Mouse (Mus musculus) CD4-positive, CD25-positive, alpha-beta regulatory T cell, adult 4 months (primary cell): ENCODE data around the gene Cd8b1. TPM values are rescaled to one million over a fixed set of nuclear protein-coding genes. Genes with fewer than 3 reads are reported as not detected.

Experiments used
- ATAC-seq: one replicate; pipeline ENCODE4 v1.8.0; 2017
- polyA plus RNA-seq, 2 experiments: library from polyadenylated mRNA; unstranded; fragments of 100-300 nt; shearing (Covaris generic); gene quantifications; one replicate each; pipeline ENCODE4 v1.2.1; 2017

Gene Cd8b1
- polyA plus RNA-seq, 2 experiments from 2014 or later, result 18.6 to 19.3 TPM

DNA sequence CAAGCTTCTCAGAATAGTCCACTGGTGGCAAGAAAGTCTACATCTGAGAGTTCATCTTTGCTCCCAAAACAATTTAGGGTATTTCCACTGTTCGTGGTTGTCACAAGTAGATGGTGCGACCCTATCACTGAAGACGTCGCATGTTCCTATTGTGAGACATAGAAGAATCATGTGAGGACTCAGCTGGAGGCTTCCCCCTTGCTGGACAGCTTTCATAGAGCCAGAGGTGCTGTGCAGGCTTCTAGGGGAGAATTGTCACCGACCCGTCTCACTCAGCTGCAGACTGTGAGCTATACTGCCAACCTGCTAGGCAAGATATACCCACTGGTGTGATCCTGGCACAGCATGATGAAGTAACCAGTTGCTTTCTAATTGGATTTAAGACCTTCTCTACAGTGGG is 29.6 kb downstream of the Cd8b1 start:
- no peak for ATAC-seq

DNA sequence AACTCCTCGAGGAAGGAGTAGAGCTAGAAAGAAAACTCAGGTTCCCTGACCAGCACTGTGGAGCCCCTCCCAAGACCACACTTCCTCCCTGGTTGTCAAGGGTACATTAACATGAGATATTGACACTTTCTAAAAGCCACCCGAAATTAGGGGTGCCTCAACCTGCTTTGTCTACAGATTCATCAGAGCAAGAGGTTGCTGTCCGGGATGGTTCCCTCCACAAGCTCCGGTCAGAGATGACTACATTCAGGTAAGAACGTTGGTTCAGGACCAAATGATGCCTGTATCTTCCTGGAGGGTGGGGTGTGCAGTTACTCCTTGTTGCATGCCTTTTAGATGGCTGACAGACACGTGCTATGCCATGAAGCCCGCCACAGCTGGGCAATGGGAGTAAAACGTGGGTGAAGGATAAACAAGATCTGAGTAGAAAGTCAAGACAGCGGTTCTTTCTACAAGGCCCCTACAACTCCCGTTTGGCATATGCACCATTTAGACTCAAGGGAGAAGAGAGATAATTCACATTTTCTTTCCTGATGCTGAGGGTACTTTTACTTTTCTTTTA is 30.4 kb downstream of the Cd8b1 start:
- ATAC-seq, result no peak

DNA sequence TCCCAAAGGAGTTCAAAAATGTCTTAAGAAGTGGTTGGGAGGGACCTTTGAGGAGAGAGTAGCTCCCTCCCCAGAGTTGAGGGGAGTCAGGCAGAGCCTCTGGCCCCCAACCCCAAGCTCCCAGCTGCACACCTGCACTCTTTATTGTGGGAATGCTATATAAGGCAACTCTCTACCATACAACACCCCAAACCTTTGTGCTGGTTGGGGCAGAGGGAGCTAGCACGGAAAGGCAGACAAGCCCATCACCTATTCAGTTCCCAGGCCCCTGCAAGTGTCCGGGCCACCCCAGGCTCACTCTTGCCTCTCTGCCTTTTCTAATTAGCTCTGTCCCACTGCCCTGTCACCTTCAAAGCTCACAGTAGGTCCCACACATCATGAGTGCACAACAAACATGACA is 31.1 kb downstream of the Cd8b1 start:
- no peak for ATAC-seq

DNA sequence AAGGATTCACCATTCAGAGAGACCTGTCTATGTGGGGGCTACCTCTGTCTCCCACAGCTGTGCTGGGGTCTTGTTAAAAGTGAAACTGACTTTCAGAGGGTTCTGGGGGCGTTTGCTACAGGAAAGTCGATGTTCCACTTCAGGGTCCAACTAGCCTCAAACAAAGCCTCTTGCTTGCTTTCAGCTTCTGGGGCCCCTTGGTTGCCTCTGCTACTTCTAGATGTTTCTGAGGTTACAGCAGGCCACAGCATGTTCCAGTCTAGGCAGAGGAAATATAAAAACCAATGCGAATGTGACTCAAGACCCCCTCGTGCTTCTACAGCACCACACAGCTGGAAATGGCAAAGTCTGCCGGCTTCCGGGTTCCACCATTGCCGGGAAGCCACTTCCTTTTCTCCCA is 34.9 kb downstream of the Cd8b1 start:
- no peak for ATAC-seq

DNA sequence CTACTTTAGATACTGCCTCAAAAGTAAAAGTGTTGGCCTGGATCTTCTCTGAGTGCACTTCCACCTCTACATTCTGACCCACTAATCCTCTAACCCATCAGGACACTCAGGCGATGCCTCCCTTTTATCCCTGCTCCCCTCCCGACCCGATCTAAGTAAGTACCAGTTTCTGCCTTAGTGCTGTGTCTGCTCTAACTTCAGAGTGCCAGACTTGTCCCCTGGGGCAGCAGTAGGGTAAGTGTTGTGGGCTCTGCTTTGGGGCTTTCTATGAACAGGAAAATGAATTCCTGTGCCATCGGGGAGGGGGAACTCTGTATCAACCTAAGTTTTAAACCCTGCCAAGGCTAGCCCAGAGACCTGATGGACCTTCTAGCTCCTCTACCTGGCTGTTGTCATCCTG is 37.6 kb downstream of the Cd8b1 start:
- no peak for ATAC-seq

DNA sequence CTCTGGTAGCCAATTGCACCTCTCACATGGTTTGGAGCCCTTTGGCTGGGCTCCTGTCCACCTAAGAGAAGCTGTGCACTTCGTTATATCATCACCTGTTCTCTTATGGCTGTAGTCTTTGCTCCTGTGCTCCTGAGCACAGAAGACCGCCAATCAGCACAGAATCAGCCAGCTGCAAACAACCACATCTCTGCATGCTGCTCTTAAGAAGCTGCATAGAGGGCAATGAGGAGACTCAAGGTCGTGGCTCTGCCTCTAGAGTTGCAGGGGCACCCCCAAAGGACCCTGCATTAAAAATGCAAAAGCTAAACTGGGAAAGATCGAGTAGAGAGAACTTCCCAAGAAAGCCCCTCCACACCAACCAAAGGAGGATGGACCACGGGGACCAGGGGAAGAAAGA is 38.2 kb downstream of the Cd8b1 start:
- ATAC-seq, result no peak

DNA sequence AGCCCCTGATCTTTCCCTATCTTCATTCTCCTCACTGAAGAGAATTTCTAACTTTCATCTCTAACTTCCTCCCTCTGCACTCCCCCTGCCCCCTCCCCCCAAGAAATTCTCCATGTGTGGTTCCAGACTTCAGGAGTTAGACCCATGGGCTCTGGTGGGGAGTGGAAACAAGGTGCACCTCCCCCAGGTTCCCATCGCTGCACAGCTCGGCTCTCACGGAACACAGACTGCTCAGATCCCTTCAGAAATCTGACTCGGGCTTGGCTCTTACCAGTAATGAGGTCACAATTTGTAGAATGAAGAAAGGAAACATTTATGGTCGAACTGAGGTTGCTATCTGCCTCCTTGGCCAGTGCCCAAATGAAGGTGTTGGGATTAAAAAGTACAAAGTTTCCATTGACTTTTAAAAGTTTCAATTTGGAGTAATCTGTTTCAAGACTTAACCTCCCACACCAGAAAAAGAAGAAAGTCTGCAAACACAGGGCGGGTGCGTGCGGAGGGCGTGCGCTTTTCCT is 38.6 kb downstream of the Cd8b1 start:
- no peak for ATAC-seq

DNA sequence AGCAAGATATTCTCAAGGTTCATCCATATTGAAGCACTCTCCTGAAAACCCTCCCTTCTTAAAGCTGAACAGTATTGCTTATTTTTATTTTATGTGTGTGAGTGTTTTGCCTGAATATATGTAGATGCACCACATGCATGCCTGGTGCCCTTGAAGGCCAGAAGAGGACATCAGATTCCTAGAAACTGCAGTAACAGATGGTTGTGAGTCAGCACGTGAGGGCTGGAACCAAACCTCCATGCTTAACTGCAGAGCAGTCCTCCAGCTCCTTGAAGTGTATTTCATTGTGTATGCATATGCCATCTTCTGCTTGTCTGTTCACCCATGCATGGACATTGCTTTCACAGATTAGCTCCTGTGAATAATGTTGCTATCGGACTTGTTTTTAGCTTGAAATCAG is 41.4 kb downstream of the Cd8b1 start:
- ATAC-seq, result no peak

DNA sequence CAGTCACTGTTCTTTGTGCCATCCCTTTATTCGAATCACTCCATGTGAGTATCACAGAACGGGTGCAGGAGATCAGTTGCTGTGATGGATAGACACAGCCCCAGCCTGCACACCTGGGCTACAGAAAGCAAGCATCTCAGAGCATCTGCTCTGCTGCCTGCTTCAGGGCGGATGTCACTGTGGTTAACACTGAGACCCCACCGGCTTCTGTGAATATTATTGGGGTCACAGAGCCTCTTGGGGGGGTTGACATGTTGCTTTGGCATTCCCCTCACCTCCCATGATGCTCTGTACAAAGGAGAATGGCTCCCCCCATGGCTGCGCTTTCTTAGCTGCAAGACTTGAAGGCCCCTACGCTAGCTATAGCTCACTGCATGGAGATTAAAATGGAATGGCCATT is 46.8 kb downstream of the Cd8b1 start:
- no peak for ATAC-seq

DNA sequence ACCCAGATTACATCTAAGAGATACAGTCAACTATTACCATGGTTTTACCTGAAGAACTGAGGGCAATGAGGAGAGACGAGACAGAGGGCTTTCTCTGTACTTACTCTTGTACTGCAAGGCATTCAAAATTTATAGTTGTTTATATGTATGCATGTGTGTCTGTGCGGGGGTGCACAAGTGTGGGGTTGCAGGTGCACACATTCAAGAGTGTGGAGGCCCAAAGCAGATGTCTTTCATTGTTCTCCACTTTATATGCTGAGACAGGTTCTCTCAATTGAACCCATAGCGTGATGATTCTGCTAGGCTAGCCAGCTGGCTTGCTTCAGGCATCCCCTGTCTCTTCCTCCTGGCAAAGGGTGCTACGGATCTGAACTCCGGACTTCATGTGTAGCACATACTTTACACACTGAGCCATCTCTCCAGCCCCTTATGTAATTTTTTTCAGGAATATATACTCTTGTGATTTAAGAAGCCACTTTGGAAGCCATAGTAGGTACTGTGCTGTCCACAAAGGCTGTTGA is 48.6 kb downstream of the Cd8b1 start:
- ATAC-seq, result no peak

DNA sequence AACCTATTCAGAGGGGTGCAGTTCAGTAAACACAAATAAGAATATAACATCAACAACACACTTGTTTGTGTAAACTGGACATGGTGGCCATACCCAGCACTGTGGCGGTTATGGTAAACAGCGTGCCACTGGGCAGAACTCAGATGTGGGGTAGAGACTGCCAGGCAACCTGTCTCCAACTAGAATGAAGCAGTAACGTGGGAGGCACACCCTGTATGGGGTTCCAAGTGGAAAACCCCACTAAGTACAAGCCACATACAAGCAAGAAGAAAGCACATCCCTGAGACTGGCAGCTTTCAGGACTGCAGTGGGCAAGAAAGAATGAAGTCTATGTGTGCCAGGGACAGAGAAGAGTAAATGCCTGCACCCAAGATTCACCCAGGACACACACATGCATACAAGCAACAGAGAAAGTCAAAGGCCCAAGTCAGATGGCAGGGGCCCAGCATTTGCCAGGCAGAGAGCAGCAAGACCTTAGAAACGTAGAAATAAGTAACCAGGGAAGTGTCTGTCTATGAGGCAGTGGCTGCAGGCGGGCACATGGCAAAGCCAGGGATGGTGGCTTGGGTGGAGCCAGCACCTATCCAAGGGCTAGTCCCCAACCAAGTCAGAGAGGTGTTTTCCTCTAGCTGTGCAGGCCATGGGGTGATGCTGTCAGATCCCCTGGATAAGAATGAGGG is 49.6 kb downstream of the Cd8b1 start:
- ATAC-seq, result no peak

DNA sequence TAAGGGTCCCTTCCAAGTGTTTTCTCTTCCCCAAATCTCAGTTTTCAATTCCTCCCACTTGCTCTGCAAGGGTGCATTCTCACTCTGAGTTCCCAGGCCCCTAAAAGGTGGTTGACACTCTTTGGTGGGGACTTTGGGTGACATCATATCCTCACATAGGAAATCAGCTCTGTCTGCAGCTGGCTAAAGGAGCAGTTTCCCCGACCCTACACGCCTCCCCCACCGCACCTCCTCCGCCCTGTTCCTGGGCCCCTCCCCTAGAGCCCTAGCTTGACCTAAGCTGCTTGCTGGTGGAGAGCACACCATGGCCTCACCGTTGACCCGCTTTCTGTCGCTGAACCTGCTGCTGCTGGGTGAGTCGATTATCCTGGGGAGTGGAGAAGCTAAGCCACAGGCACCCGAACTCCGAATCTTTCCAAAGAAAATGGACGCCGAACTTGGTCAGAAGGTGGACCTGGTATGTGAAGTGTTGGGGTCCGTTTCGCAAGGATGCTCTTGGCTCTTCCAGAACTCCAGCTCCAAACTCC is 50.7 kb downstream of the Cd8b1 start, which contains the start of gene Cd8a:
Cd8a (plus strand) TSS at position 179 of the 527 bp plus-strand sequence.
- ATAC-seq, result no peak

DNA sequence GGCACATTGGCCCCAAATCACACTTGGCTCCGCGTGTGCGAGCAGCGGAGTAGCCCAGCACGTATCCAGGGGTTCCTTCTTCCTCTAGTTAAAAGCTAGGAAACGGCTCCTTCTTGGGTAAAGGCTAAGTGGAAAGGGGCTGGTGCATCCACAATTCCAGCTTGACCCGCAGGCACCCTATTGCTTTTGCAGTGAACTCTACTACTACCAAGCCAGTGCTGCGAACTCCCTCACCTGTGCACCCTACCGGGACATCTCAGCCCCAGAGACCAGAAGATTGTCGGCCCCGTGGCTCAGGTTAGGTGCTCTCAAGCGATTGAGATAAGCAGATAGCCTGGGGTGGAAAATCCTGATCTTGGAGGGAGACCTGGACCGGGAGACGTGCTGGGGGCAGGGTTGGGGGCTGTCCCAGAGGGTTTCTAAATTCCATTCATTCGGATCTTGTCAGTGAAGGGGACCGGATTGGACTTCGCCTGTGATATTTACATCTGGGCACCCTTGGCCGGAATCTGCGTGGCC is 51.8 kb downstream of the Cd8b1 start:
- no peak for ATAC-seq

DNA sequence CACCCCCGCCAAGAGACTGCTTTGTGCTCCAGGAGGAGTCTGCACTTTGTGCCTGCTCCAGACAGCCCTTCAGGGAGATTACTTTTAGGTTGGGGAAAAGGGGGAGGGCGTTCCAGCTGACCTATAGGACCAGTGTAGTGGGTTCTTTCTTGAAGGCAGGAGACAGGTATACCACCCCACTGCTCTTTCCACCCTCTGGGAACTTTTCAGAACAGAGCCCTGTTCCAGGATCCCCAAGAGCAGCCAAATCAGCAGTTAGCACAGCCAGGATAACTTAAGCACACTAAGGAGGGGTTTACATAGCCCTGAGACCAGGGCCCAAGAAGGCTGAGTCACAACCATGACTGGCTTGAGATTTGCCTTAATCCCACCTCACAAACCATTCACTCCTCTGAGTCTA is 52.3 kb downstream of the Cd8b1 start:
- ATAC-seq, result no peak

DNA sequence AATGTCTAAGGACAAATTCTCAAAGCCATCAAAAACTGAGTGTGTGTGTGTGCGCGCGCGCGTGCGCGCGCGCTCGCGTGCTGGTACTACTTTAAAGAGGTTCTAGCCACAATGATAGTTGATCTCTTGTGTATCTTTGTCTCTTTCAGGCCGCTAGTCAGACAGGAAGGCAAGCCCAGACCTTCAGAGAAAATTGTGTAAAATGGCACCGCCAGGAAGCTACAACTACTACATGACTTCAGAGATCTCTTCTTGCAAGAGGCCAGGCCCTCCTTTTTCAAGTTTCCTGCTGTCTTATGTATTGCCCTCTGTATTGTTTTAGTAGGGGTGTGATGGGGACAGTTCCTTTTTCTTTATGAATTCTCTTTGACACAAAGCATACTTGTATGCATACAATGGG is 54.1 kb downstream of the Cd8b1 start:
- ATAC-seq, result no peak

DNA sequence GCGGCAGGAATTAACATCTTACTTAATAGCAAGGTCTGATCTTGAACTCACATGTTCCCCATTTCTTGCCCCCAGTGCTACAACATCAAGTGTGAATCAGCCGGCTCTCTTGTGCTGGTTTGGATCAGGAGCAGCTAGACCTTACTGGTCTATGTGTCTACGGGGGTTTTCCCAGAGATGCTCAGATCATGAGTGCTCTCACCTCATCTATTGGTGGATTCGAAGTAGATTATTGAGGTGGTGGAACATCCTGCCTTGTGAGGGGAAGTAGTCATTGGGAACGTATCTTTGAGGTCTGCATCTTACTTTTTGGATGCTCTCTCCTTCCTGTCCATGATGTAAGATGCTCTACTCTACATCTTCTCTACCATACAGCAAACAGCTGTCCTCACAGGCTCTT is 59.1 kb downstream of the Cd8b1 start:
- no peak for ATAC-seq

Other genes with a start within 250 kb of the Cd8b1 start
- 1 to 10 TPM; 1.3 to 2.1 TPM for gene Thnsl2, start 178.3 kb upstream of the Cd8b1 start, polyA plus RNA-seq
- not detected for gene Fabp1, start 123.0 kb upstream of the Cd8b1 start, polyA plus RNA-seq
- 100 to 1,000 TPM in 1 of 2 experiments, 10 to 100 TPM in 1; 85.1 to 101 TPM for gene Krcc1, start 51.1 kb upstream of the Cd8b1 start, polyA plus RNA-seq
- gene Smyd1, start 555 bp upstream of the Cd8b1 start, polyA plus RNA-seq, result under 1 TPM; 0.18 to 0.50 TPM
- 1 to 10 TPM; 1.6 to 2.4 TPM for gene Cd8a, start 50.6 kb downstream of the Cd8b1 start, polyA plus RNA-seq
- 10 to 100 TPM; 11.6 to 18.4 TPM for gene Rmnd5a, start 117.8 kb downstream of the Cd8b1 start, polyA plus RNA-seq
- gene Rnf103, start 171.1 kb downstream of the Cd8b1 start, polyA plus RNA-seq, result 1 to 10 TPM; 2.9 to 5.7 TPM
- gene Chmp3, start 221.0 kb downstream of the Cd8b1 start, polyA plus RNA-seq, result 100 to 1,000 TPM in 1 of 2 experiments, 10 to 100 TPM in 1; 73.3 to 112 TPM